Mouse (Mus musculus): ENCODE results near the gene Xrcc2. TPM values are rescaled to one million over a fixed set of nuclear protein-coding genes. Genes with fewer than 3 reads are reported as not detected.

Gene Xrcc2
- polyA plus RNA-seq (2017; shearing (Covaris generic)): 10.6 TPM

GRCm38 (mm10) chr5:25705567-25706349 lies at the start of gene Xrcc2:
Gene Xrcc2, minus strand, starts transcription at chr5:25705825.

Other genes with a start within 250 kb of the Xrcc2 start
- 62.8 TPM for gene Kmt2c, start 207.0 kb downstream of the Xrcc2 start, polyA plus RNA-seq (2017; shearing (Covaris generic))
- gene Cct8l1, start 189.8 kb downstream of the Xrcc2 start, polyA plus RNA-seq (2017; shearing (Covaris generic)): not detected
- gene Actr3b, start 54.2 kb upstream of the Xrcc2 start, polyA plus RNA-seq (2017; shearing (Covaris generic)): 3.6 TPM
- gene Gm21663, start 236.6 kb upstream of the Xrcc2 start, polyA plus RNA-seq (2017; shearing (Covaris generic)): not detected
- not detected for gene Gm21671, start 248.6 kb upstream of the Xrcc2 start, polyA plus RNA-seq (2017; shearing (Covaris generic))